Mouse (Mus musculus) MEL (cell line): ENCODE results near the gene Itgb1bp1. TPM values are rescaled to one million over a fixed set of nuclear protein-coding genes. Genes with fewer than 3 reads are reported as not detected.

ENCODE experiments used
- DNase-seq: peaks from one replicate; pipeline ENCODE4 v3.0.0; 2011; ENCODE audit warnings: low read depth, low spot score
- H3K27ac ChIP-seq: 2 replicates; pipeline ENCODE4 v1.5.1; 2012; ENCODE audit warnings: low read depth, mild to moderate bottlenecking, control low read depth, low read length, moderate library complexity; ENCODE audit not compliant: control insufficient read depth
- H3K27me3 ChIP-seq, 2 experiments: fragments of 150-350 bp in 1 of 2; sonication (generic) in 1 of 2; 2 replicates each; pipeline ENCODE4 v1.6.1; 2012; ENCODE audit warnings: low read length in 2 of 2, mild to moderate bottlenecking in 2 of 2, improper control_type of control experiment in 1 of 2, moderate library complexity in 1 of 2; ENCODE audit not compliant: insufficient read depth in 2 of 2, control insufficient read depth in 1 of 2
- H3K36me3 ChIP-seq, 2 experiments: 2 replicates each; pipeline ENCODE4 v1.6.1; 2012 to 2014; ENCODE audit warnings: low read length in 2 of 2, improper control_type of control experiment in 1 of 2, inconsistent platforms in 1 of 2, mild to moderate bottlenecking in 1 of 2; ENCODE audit not compliant: insufficient read depth in 2 of 2, control insufficient read depth in 1 of 2
- H3K4me1 ChIP-seq, 2 experiments: fragments of 150-350 bp in 1 of 2; sonication (generic) in 1 of 2; 2 replicates each; pipeline ENCODE4 v1.6.1; 2012; ENCODE audit warnings: low read length in 2 of 2, improper control_type of control experiment in 1 of 2, mild to moderate bottlenecking in 1 of 2; ENCODE audit not compliant: insufficient read depth in 2 of 2, control insufficient read depth in 1 of 2
- H3K4me3 ChIP-seq, 2 experiments: fragments of 150-350 bp in 1 of 2; sonication (generic) in 1 of 2; 2 replicates each; pipeline ENCODE4 v1.5.1; 2012; ENCODE audit warnings: low read depth in 2 of 2, low read length in 2 of 2, mild to moderate bottlenecking in 2 of 2, moderate library complexity in 2 of 2, control low read depth in 1 of 2, improper control_type of control experiment in 1 of 2; ENCODE audit not compliant: control insufficient read depth in 1 of 2, insufficient read depth in 1 of 2
- H3K79me2 ChIP-seq: 2 replicates; pipeline ENCODE4 v1.6.1; 2012; ENCODE audit warnings: mild to moderate bottlenecking, low read length, moderate library complexity; ENCODE audit not compliant: control insufficient read depth, poor library complexity, insufficient read depth
- H3K9ac ChIP-seq: 2 replicates; pipeline ENCODE4 v1.6.1; 2012; ENCODE audit warnings: low read depth, mild to moderate bottlenecking, control low read depth, low read length, moderate library complexity; ENCODE audit not compliant: control insufficient read depth, poor library complexity, severe bottlenecking
- H3K9me3 ChIP-seq: fragments of 150-350 bp; sonication (generic); replicated peaks from 2 replicates; pipeline ENCODE4 v1.6.1; 2012; ENCODE audit warnings: mild to moderate bottlenecking, low read length, improper control_type of control experiment, moderate library complexity; ENCODE audit not compliant: insufficient read depth
- CHD1 ChIP-seq: IDR thresholded peaks from 2 replicates; pipeline ENCODE4 v1.6.1; 2012; ENCODE audit warnings: low read depth, mild to moderate bottlenecking, inconsistent platforms, low read length, improper control_type of control experiment
- CHD2 ChIP-seq: IDR thresholded peaks from 2 replicates; pipeline ENCODE4 v1.6.1; 2011; ENCODE audit warnings: low read length, improper control_type of control experiment
- CTCF ChIP-seq, 3 experiments: IDR thresholded peaks in 2 of 3; conservative IDR thresholded peaks in 1 of 3; 2 replicates each; pipeline ENCODE4 v1.5.1; 2011 to 2012; ENCODE audit warnings: low read length in 3 of 3, low read depth in 2 of 3, mild to moderate bottlenecking in 2 of 3, improper control_type of control experiment in 1 of 3, inconsistent platforms in 1 of 3, mixed read lengths in 1 of 3, moderate library complexity in 1 of 3; ENCODE audit not compliant: control insufficient read depth in 1 of 3, insufficient read depth in 1 of 3, poor library complexity in 1 of 3, severe bottlenecking in 1 of 3
- ELF1 ChIP-seq: IDR thresholded peaks from 2 replicates; pipeline ENCODE4 v1.6.1; 2014; ENCODE audit warnings: low read depth, mild to moderate bottlenecking, inconsistent platforms, low read length, improper control_type of control experiment, moderate library complexity
- EP300 ChIP-seq, 2 experiments: IDR thresholded peaks; 2 replicates each; pipeline ENCODE4 v1.6.1; 2011; ENCODE audit warnings: improper control_type of control experiment in 2 of 2, low read length in 2 of 2, low read depth in 1 of 2, mild to moderate bottlenecking in 1 of 2
- GATA1 ChIP-seq: IDR thresholded peaks from 2 replicates; pipeline ENCODE4 v1.6.1; 2011; ENCODE audit warnings: low read depth, low read length, improper control_type of control experiment
- HCFC1 ChIP-seq: IDR thresholded peaks from 2 replicates; pipeline ENCODE4 v1.6.1; 2012; ENCODE audit warnings: low read depth, mild to moderate bottlenecking, inconsistent platforms, low read length, improper control_type of control experiment, moderate library complexity
- JUND ChIP-seq: IDR thresholded peaks from 2 replicates; pipeline ENCODE4 v1.6.1; 2011; ENCODE audit warnings: low read depth, mild to moderate bottlenecking, improper control_type of control experiment, low read length
- MAZ ChIP-seq: IDR thresholded peaks from 2 replicates; pipeline ENCODE4 v1.6.1; 2012; ENCODE audit warnings: low read depth, mild to moderate bottlenecking, inconsistent platforms, low read length, improper control_type of control experiment
- MEF2A ChIP-seq: IDR thresholded peaks from 2 replicates; pipeline ENCODE4 v1.6.1; 2014; ENCODE audit warnings: low read depth, mild to moderate bottlenecking, inconsistent platforms, low read length, improper control_type of control experiment; ENCODE audit not compliant: poor library complexity, insufficient replicate concordance, severe bottlenecking; ENCODE audit errors: extremely low read depth
- MYB ChIP-seq: IDR thresholded peaks from 2 replicates; pipeline ENCODE4 v1.6.1; 2011; ENCODE audit warnings: mild to moderate bottlenecking, low read depth, low read length, improper control_type of control experiment
- NRF1 ChIP-seq: IDR thresholded peaks from 2 replicates; pipeline ENCODE4 v1.6.1; 2014; ENCODE audit warnings: low read depth, mild to moderate bottlenecking, inconsistent platforms, low read length, improper control_type of control experiment, moderate library complexity; ENCODE audit not compliant: poor library complexity, insufficient read depth, severe bottlenecking
- POLR2AphosphoS2 ChIP-seq: IDR thresholded peaks from 2 replicates; pipeline ENCODE4 v1.6.1; 2011; ENCODE audit warnings: low read length, improper control_type of control experiment
- RAD21 ChIP-seq: IDR thresholded peaks from 2 replicates; pipeline ENCODE4 v1.6.1; 2011; ENCODE audit warnings: mild to moderate bottlenecking, low read depth, low read length, improper control_type of control experiment
- RCOR1 ChIP-seq: IDR thresholded peaks from 2 replicates; pipeline ENCODE4 v1.6.1; 2012; ENCODE audit warnings: low read depth, mild to moderate bottlenecking, inconsistent platforms, low read length, improper control_type of control experiment
- SIN3A ChIP-seq: IDR thresholded peaks from 2 replicates; pipeline ENCODE4 v1.6.1; 2012; ENCODE audit warnings: low read length, improper control_type of control experiment, inconsistent platforms
- TAL1 ChIP-seq: IDR thresholded peaks from 2 replicates; pipeline ENCODE4 v1.6.1; 2012; ENCODE audit warnings: mild to moderate bottlenecking, inconsistent platforms, low read length, moderate library complexity, mixed read lengths
- TCF12 ChIP-seq: IDR thresholded peaks from 2 replicates; pipeline ENCODE4 v1.6.1; 2014; ENCODE audit warnings: low read depth, mild to moderate bottlenecking, inconsistent platforms, low read length, improper control_type of control experiment, moderate library complexity
- USF1 ChIP-seq: IDR thresholded peaks from 2 replicates; pipeline ENCODE4 v1.6.1; 2014; ENCODE audit warnings: low read depth, mild to moderate bottlenecking, inconsistent platforms, low read length, improper control_type of control experiment, moderate library complexity
- USF2 ChIP-seq, 2 experiments: IDR thresholded peaks; 2 replicates each; pipeline ENCODE4 v1.6.1; 2011 to 2012; ENCODE audit warnings: improper control_type of control experiment in 2 of 2, low read length in 2 of 2, borderline replicate concordance in 1 of 2, inconsistent platforms in 1 of 2, low read depth in 1 of 2, mild to moderate bottlenecking in 1 of 2; ENCODE audit not compliant: insufficient read depth in 1 of 2
- ZKSCAN1 ChIP-seq: IDR thresholded peaks from 2 replicates; pipeline ENCODE4 v1.6.1; 2012; ENCODE audit warnings: low read depth, mild to moderate bottlenecking, inconsistent platforms, low read length, improper control_type of control experiment, moderate library complexity
- ZMIZ1 ChIP-seq: IDR thresholded peaks from 2 replicates; pipeline ENCODE4 v1.6.1; 2012; ENCODE audit warnings: low read depth, mild to moderate bottlenecking, inconsistent platforms, low read length, improper control_type of control experiment, moderate library complexity
- polyA plus RNA-seq, 2 experiments: library from polyadenylated mRNA; stranded (reverse) in 1 of 2; unstranded in 1 of 2; fragments of >175 nt in 1 of 2; fragments of >200 nt in 1 of 2; gene quantifications; 2 replicates each; pipeline versions ENCODE4 v1.2.1 to v1.2.4; 2012; ENCODE audit warnings: low replicate concordance in 2 of 2, low read depth in 1 of 2; ENCODE audit not compliant: insufficient read length in 2 of 2, insufficient read depth in 1 of 2, missing spikeins in 1 of 2
- total RNA-seq: library from RNA; depleted of rRNA; stranded (reverse); fragments of 300-350 nt; gene quantifications from 2 replicates; pipeline ENCODE4 v1.2.3, GENCODE M21; 2012

The Itgb1bp1 gene
- total and polyA plus RNA-seq, 3 experiments, result 22.0 to 41.3 TPM; not detected in 1

GRCm38 (mm10) chr12:21312201-21312600, 26.1 kb upstream of the Itgb1bp1 start:
- Histone ChIP-seq H3K4me3 (no peak overlapping the region), H3K27ac (no peak overlapping the region), H3K27me3 (no peaks in the 10 kb centered on the region), H3K36me3 (no peaks in the 10 kb centered on the region; a peak in 2 of 4 replicates), H3K9ac (no peak overlapping the region)
- no peak for DNase-seq
- TF ChIP-seq CHD2 (no peak), SIN3A (no peak), EP300 (IDR thresholded peaks at IDR 0.05; ENCODE audit: low read depth in 1 of 2, low read length in 2 of 2) (no peak), ZMIZ1 (no peak), RAD21 (no peak)
- TF ChIP-seq, all 39 proteins: peak for 0
- H3K79me2 ChIP-seq, result peaks cover 4% of the 10 kb centered on the region; the same call in 1 of the 2 replicates
- H3K4me1 ChIP-seq, result peaks cover 0 to 2% of the 10 kb centered on the region in 2 experiments; a peak in 1 of 4 replicates
- H3K9me3 ChIP-seq, result no peaks in the 10 kb centered on the region

- TF ChIP-seq CTCF (IDR thresholded peaks at IDR 0.05 in 2 of 3, conservative IDR thresholded peaks at IDR 0.05 in 1 of 3; ENCODE audit: control insufficient read depth in 1 of 3, insufficient read depth in 1 of 3, low read depth in 2 of 3, low read length in 3 of 3, poor library complexity in 1 of 3, severe bottlenecking in 1 of 3) (no peak), RAD21 (no peak), MAZ (no peak), CHD1 (no peak), NRF1 (no peak), POLR2AphosphoS2 (no peak), JUND (no peak), MEF2A (no peak), USF2 (IDR thresholded peaks at IDR 0.05; ENCODE audit: borderline replicate concordance in 1 of 2, insufficient read depth in 1 of 2, low read depth in 1 of 2, low read length in 2 of 2) (no peak), USF1 (no peak), RCOR1 (no peak), MYB (no peak), HCFC1 (no peak), TCF12 (no peak), ZKSCAN1 (no peak), ELF1 (no peak), TAL1 (no peak), GATA1 (no peak)
- H3K4me1 ChIP-seq, result no peaks in the 10 kb centered on the region
- H3K9me3 ChIP-seq, result no peaks in the 10 kb centered on the region
- H3K9ac ChIP-seq, result no peak overlapping the region
- no peak overlapping the region for H3K4me3 ChIP-seq
- no peaks in the 10 kb centered on the region; a peak in 1 of 4 replicates for H3K36me3 ChIP-seq
- no peak overlapping the region for H3K27ac ChIP-seq
- DNase-seq, result no peak
- no peaks in the 10 kb centered on the region for H3K79me2 ChIP-seq
- no peaks in the 10 kb centered on the region for H3K27me3 ChIP-seq
Observed at GRCm38 (mm10) chr12:21306721-21307120, 20.6 kb upstream of the Itgb1bp1 start.
